Mouse (Mus musculus) midbrain, embryonic 16.5 days (tissue): Measurements from ENCODE around the gene Slc36a2. TPM values are rescaled to one million over a fixed set of nuclear protein-coding genes. Genes with fewer than 3 reads are reported as not detected.

Source experiments
- ATAC-seq: fragments of 200-750 bp; cut with Nextera tagmentation; 2 replicates; pipeline ENCODE4 v1.8.0; 2017; ENCODE audit warnings: moderate TSS enrichment
- H3K27ac ChIP-seq: fragments of 300-500 bp; sonication (generic); 2 replicates; pipeline ENCODE4 v1.5.1; 2014; ENCODE audit warnings: mild to moderate bottlenecking, low read length, mixed read lengths
- H3K27me3 ChIP-seq: fragments of 300-500 bp; sonication (generic); 2 replicates; pipeline ENCODE4 v1.6.1; 2014; ENCODE audit warnings: low read depth, low read length, mixed read lengths; ENCODE audit not compliant: control insufficient read depth, insufficient read depth
- H3K36me3 ChIP-seq: fragments of 300-500 bp; sonication (generic); 2 replicates; pipeline ENCODE4 v1.6.1; 2014; ENCODE audit warnings: mild to moderate bottlenecking, low read length, moderate library complexity, mixed read lengths; ENCODE audit not compliant: control insufficient read depth, insufficient read depth
- H3K4me1 ChIP-seq: fragments of 300-500 bp; sonication (generic); 2 replicates; pipeline ENCODE4 v1.6.1; 2014; ENCODE audit warnings: mild to moderate bottlenecking, low read length, mixed read lengths; ENCODE audit not compliant: control insufficient read depth, insufficient read depth
- H3K4me2 ChIP-seq: fragments of 300-500 bp; sonication (generic); 2 replicates; pipeline ENCODE4 v1.6.1; 2014; ENCODE audit warnings: mild to moderate bottlenecking, low read length, mixed read lengths
- H3K4me3 ChIP-seq: fragments of 300-500 bp; sonication (generic); 2 replicates; pipeline ENCODE4 v1.5.1; 2014; ENCODE audit warnings: low read depth, mild to moderate bottlenecking, low read length, moderate library complexity, mixed read lengths
- H3K9ac ChIP-seq: fragments of 300-500 bp; sonication (generic); 2 replicates; pipeline ENCODE4 v1.6.1; 2014; ENCODE audit warnings: low read depth, low read length, mixed read lengths
- H3K9me3 ChIP-seq: fragments of 300-500 bp; sonication (generic); replicated peaks from 2 replicates; pipeline ENCODE4 v1.6.1; 2014; ENCODE audit warnings: mild to moderate bottlenecking, low read length, mixed read lengths; ENCODE audit not compliant: control insufficient read depth, poor library complexity, severe bottlenecking
- WGBS: fragments of 180-500 bp; shearing (Covaris S2); extraction: QIAGEN DNeasy Blood & Tissue Kit; methylation state at CpG from one replicate; pipeline ENCODE4 v1.1.7; 2014; 5-methylcytosine and 5-hydroxymethylcytosine counted together
- polyA plus RNA-seq: library from polyadenylated mRNA; unstranded; fragments of >200 nt; fragmentation: Nextera tagmentation; extraction: Ambion mirVana; gene quantifications from 2 replicates; pipeline ENCODE4 v1.2.1, GENCODE M21; 2015

Slc36a2 gene
- polyA plus RNA-seq, result 0.40 and 0.51 TPM in 2 replicates

GRCm38 (mm10) chr11:55184733-55185291, at the start of gene Slc36a2:
Gene Slc36a2, minus strand, starts transcription at chr11:55185077.
- no peaks in the 10 kb centered on the region for H3K9me3 ChIP-seq
- no peak for ATAC-seq
- 24% methylated on average over 10 of the region's 10 CpGs for WGBS
- H3K36me3 ChIP-seq, result no peaks in the 10 kb centered on the region
- no peaks in the 10 kb centered on the region for H3K27me3 ChIP-seq
- no peak within 1 kb of the TSS for H3K4me3 ChIP-seq
- H3K4me2 ChIP-seq, result no peak within 1 kb of the TSS
- no peaks in the 10 kb centered on the region for H3K4me1 ChIP-seq
- H3K27ac ChIP-seq, result no peak within 1 kb of the TSS
- no peak within 1 kb of the TSS for H3K9ac ChIP-seq

- 91% methylated on average over 7 of the region's 7 CpGs for WGBS
- Histone ChIP-seq H3K9me3 (no peaks in the 10 kb centered on the region), H3K36me3 (peaks cover 8% of the 10 kb centered on the region), H3K4me3 (no peak overlapping the region), H3K4me2 (no peak overlapping the region), H3K9ac (no peak overlapping the region), H3K27ac (no peak overlapping the region), H3K4me1 (no peaks in the 10 kb centered on the region), H3K27me3 (no peaks in the 10 kb centered on the region)
- no peak for ATAC-seq
Observed at GRCm38 (mm10) chr11:55234288-55234687, 49.4 kb upstream of the Slc36a2 start.

DNA sequence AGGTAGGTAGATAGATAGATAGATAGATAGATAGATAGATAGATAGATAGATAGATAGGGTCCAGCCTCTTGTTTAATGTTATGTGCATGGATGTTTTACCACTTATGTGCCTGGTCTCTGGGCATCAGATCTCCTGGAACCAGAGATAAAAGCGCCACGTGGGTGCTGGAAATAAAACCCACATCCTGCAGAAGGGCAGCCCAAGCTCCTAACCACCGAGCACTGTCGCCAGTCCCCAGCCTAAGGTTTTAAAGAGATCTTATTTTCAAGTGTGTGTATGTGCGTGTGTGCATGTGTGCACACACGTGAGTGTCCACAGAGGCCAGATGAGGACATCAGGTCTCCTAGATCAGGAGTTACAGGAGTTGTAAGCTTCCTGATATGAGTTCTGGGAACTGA, 46.2 kb upstream of the Slc36a2 start:
- Histone ChIP-seq H3K9ac (no peak overlapping the region), H3K27me3 (no peaks in the 10 kb centered on the region), H3K4me2 (no peak overlapping the region), H3K27ac (no peak overlapping the region), H3K4me1 (no peaks in the 10 kb centered on the region), H3K36me3 (peaks cover 8% of the 10 kb centered on the region), H3K9me3 (no peaks in the 10 kb centered on the region), H3K4me3 (no peak overlapping the region)
- WGBS, result 95% methylated on average over 6 of the region's 6 CpGs
- no peak for ATAC-seq

DNA sequence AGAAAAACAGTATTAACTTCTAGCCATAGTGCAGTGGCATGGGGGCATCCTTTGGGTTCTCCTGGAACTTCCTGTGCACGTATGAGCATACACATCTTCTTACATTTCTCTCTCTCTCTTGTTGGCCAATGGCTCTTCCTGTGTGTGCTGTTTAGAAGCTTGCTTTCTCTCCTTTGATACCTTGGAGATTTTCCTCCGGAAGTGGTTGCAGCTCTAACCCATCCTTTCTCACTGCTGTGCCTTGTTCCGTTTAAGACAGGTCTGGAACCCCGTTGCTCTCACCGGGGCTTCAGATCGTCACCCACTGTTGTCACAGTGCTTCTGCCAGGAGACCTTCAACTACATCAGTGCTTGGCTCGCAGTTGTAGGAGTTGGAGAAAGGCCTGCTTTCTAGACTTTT, 36.4 kb upstream of the Slc36a2 start:
- no peak overlapping the region for H3K9ac ChIP-seq
- no peak overlapping the region for H3K4me3 ChIP-seq
- peaks cover 22% of the 10 kb centered on the region for H3K36me3 ChIP-seq
- H3K4me1 ChIP-seq, result no peaks in the 10 kb centered on the region
- 92% methylated on average over 7 of the region's 7 CpGs for WGBS
- ATAC-seq, result no peak
- H3K4me2 ChIP-seq, result no peak overlapping the region
- H3K9me3 ChIP-seq, result no peaks in the 10 kb centered on the region
- no peak overlapping the region for H3K27ac ChIP-seq
- no peaks in the 10 kb centered on the region for H3K27me3 ChIP-seq

GRCm38 (mm10) chr11:55218473-55218872, 33.6 kb upstream of the Slc36a2 start:
- H3K4me1 ChIP-seq, result no peaks in the 10 kb centered on the region
- H3K4me3 ChIP-seq, result no peak overlapping the region
- no peak for ATAC-seq
- no peaks in the 10 kb centered on the region for H3K27me3 ChIP-seq
- H3K4me2 ChIP-seq, result no peak overlapping the region
- no peaks in the 10 kb centered on the region for H3K9me3 ChIP-seq
- no peak overlapping the region for H3K27ac ChIP-seq
- peaks cover 11% of the 10 kb centered on the region; the same call in 1 of the 2 replicates for H3K36me3 ChIP-seq
- H3K9ac ChIP-seq, result no peak overlapping the region
- 92% methylated on average over 3 of the region's 3 CpGs for WGBS

GRCm38 (mm10) chr11:55217880-55218279, 33.0 kb upstream of the Slc36a2 start:
- peaks cover 10% of the 10 kb centered on the region; the same call in 1 of the 2 replicates for H3K36me3 ChIP-seq
- 92% methylated on average over 7 of the region's 7 CpGs for WGBS

GRCm38 (mm10) chr11:55217418-55217817, 32.5 kb upstream of the Slc36a2 start:
- no peak overlapping the region for H3K27ac ChIP-seq
- 86% methylated on average over 4 of the region's 4 CpGs for WGBS
- H3K4me2 ChIP-seq, result no peak overlapping the region
- no peak overlapping the region for H3K4me3 ChIP-seq
- peaks cover 8% of the 10 kb centered on the region; the same call in 1 of the 2 replicates for H3K36me3 ChIP-seq
- H3K9me3 ChIP-seq, result no peaks in the 10 kb centered on the region
- no peaks in the 10 kb centered on the region for H3K27me3 ChIP-seq
- no peak for ATAC-seq
- no peak overlapping the region for H3K9ac ChIP-seq
- no peaks in the 10 kb centered on the region for H3K4me1 ChIP-seq

More at GRCm38 (mm10) chr11:55217880-55218279, 33.0 kb upstream of the Slc36a2 start:
- H3K27ac ChIP-seq, result no peak overlapping the region
- no peak overlapping the region for H3K9ac ChIP-seq
- ATAC-seq, result no peak
- H3K4me2 ChIP-seq, result no peak overlapping the region
- no peak overlapping the region for H3K4me3 ChIP-seq
- H3K4me1 ChIP-seq, result no peaks in the 10 kb centered on the region
- H3K27me3 ChIP-seq, result no peaks in the 10 kb centered on the region
- H3K9me3 ChIP-seq, result no peaks in the 10 kb centered on the region

DNA sequence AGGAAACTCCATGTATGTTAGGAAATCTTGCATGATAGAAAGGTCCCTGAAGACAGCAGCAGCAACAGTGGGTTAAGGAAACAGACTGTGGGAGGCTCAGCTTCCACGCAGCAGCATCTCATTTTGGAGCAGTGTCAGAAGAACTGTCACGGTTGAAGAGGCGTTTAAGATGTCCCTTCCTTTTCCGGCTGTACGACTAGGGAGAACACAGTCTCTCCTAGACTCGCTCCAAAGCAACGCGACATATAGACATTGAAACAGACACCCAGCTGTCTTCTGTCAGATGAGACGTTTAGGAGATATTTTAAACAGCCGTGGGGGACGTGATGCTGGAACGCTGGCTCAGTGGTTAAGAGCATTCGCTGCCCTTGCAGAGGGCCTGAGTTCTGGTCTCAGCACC, 32.0 kb upstream of the Slc36a2 start:
- Histone ChIP-seq H3K36me3 (peaks cover 4% of the 10 kb centered on the region; the same call in 1 of the 2 replicates), H3K4me2 (no peak overlapping the region), H3K9me3 (no peaks in the 10 kb centered on the region), H3K27me3 (no peaks in the 10 kb centered on the region), H3K27ac (no peak overlapping the region), H3K4me3 (no peak overlapping the region), H3K9ac (no peak overlapping the region), H3K4me1 (no peaks in the 10 kb centered on the region)
- WGBS, result 84% methylated on average over 13 of the region's 13 CpGs
- ATAC-seq, result no peak

DNA sequence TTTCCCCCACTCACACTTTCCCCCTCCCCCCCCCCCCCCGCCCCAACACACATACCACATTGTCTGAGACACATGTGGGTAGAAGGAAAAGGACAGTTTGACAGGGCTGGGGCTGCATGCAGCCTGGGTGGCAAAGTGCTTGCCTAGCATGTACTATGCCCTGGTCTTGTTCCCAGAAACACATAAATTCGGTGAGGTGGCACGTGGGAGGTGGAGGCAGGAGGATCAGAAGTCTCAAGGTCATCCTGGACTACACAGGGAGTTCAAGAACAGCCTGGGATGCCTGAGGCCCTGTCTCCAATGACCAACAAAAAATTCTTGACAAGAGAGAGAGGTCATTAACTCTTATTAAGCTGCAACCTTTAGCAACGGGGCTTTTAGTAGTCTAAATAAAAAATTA, 31.2 kb upstream of the Slc36a2 start:
- Histone ChIP-seq H3K4me3 (no peak overlapping the region), H3K9ac (no peak overlapping the region), H3K4me1 (no peaks in the 10 kb centered on the region), H3K27ac (no peak overlapping the region), H3K9me3 (no peaks in the 10 kb centered on the region), H3K4me2 (no peak overlapping the region), H3K36me3 (no peaks in the 10 kb centered on the region; the same call in 1 of the 2 replicates), H3K27me3 (no peaks in the 10 kb centered on the region)
- no peak for ATAC-seq
- 83% methylated on average over 3 of the region's 4 CpGs for WGBS
